In the genomic region with DNA sequence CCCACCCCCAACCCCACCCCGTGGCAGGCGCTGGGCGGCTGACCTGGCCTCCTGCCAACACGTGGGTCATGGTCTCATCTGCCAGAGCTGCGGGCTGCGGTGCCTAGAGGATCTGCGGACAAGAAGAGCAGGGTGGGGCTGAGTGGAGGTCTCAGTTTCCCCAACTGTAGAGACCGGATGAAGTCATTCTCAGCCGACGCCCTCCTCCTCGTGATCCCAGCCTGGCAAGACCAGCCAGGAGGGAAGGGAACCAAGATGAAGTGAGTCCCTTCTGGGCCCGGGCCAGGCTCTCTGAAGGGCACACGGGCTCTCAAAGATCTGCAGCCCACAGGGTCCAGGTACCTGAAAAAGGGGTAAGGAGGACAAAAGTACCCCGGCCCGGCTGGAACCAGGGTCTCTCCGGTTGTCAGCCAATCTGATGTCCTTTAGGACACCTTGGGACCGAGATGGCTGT, we compare ENCODE assay signal across 8 mouse cellular contexts. TPM values are rescaled to one million over a fixed set of nuclear protein-coding genes. Genes with fewer than 3 reads are reported as not detected.
DNase-seq lines count a peak whose midpoint lies in the region; ATAC-seq lines count a peak whose summit lies in the region.

No protein-coding gene starts in this region.

- ATAC-seq in kidney, embryonic 16.5 days (ENCODE audit: low FRiP score, low TSS enrichment): no peak

- no peak overlapping the region for H3K27ac ChIP-seq in kidney, embryonic 16.5 days (ENCODE audit: low read length)
- peak overlapping the region; percentile 24; the same call in 1 of the 2 replicates for H3K27ac ChIP-seq in macrophage

- H3K79me2 ChIP-seq in macrophage (ENCODE audit: inconsistent target): no peaks in the 10 kb centered on the region

- no peaks in the 10 kb centered on the region for H3K9me3 ChIP-seq in kidney, embryonic 16.5 days (ENCODE audit: low read length)

- intact Hi-C loops in heart, postnatal 36 days (cut with DNase I): loop anchor here (5.0 kb wide), 1 partner anchor 170 kb away; a partner anchor contains a TSS

- WGBS in kidney, embryonic 16.5 days: 11% methylated on average over 17 of the region's 17 CpGs
- 15% methylated on average over 15 of the region's 17 CpGs for WGBS in macrophage (ENCODE audit: missing documents)

- peaks cover 36% of the 10 kb centered on the region for H3K4me1 ChIP-seq in kidney, embryonic 16.5 days (ENCODE audit: insufficient read depth, low read length)

- peak overlapping the region; percentile 41 for H3K4me3 ChIP-seq in kidney, embryonic 16.5 days (ENCODE audit: low read length)
- peak overlapping the region; percentile 53 for H3K4me3 ChIP-seq in macrophage (ENCODE audit: inconsistent target)

- H3K9ac ChIP-seq in kidney, embryonic 16.5 days (replicated peaks; ENCODE audit: low read length): peak overlapping the region; percentile 55

- H3K27me3 ChIP-seq in kidney, embryonic 16.5 days (ENCODE audit: insufficient read depth, low read length): peaks cover 92% of the 10 kb centered on the region

- no peak for DNase-seq in kidney, adult 11 months
- DNase-seq in NIH3T3 (ENCODE audit: low read depth): peak; percentile 74
- DNase-seq in heart, postnatal 36 days: peak; percentile 44 to 59
- DNase-seq in layer of hippocampus, postnatal 25 days (ENCODE audit: extremely low spot score in 1 of 2, low spot score in 1 of 2): no peak
- DNase-seq in ovary, adult 18-20 months (ENCODE audit: low spot score): no peak
- no peak for DNase-seq in T-cell, adult 2 months (ENCODE audit: low spot score)

- no peaks in the 10 kb centered on the region for H3K36me3 ChIP-seq in kidney, embryonic 16.5 days (ENCODE audit: insufficient read depth, low read length)
- no peaks in the 10 kb centered on the region for H3K36me3 ChIP-seq in macrophage (ENCODE audit: inconsistent target)

- peak overlapping the region; percentile 51 for H3K4me2 ChIP-seq in kidney, embryonic 16.5 days (replicated peaks; ENCODE audit: low read depth, low read length)

RNA-seq across cellular contexts. Expression of a gene that starts 0.7 kb away (rescaled TPM):
- polyA plus RNA-seq in kidney, embryonic 16.5 days (2015; fragmentation: Nextera tagmentation; extraction: Ambion mirVana): 4.8 and 5.4 TPM in 2 replicates
- 10 to 100 TPM; 75.9 to 83.8 TPM for total RNA-seq in heart, postnatal 36 days (2021)
- 10 to 100 TPM; 15.3 to 98.0 (median 38.8) TPM for total RNA-seq in macrophage (2018; cell fraction: chromatin; rRNA removed)
- total RNA-seq in macrophage (2018; cell fraction: cytosol; rRNA removed): 10 to 100 TPM in 11 of 26 experiments, 1 to 10 TPM in 15; 5.0 to 16.2 (median 8.8) TPM
- total RNA-seq in macrophage (2018; cell fraction: nucleus; rRNA removed): 10 to 100 TPM in 21 of 26 experiments, 1 to 10 TPM in 5; 7.1 to 36.3 (median 17.7) TPM
- 4.7 to 10.2 TPM (median 8.1 TPM) in 3 replicates for polyA plus RNA-seq in macrophage (2018)
- 1 to 10 TPM; 3.8 to 5.5 TPM for total RNA-seq in layer of hippocampus, postnatal 25 days (2021)

RNA-seq across cellular contexts. Expression of a gene that starts 8.7 kb away (rescaled TPM):
- 0.97 and 1.2 TPM in 2 replicates for polyA plus RNA-seq in kidney, embryonic 16.5 days (2015; fragmentation: Nextera tagmentation; extraction: Ambion mirVana)
- total RNA-seq in heart, postnatal 36 days (2021): under 1 TPM; 0.49 to 0.64 TPM
- total RNA-seq in macrophage (2018; cell fraction: chromatin; rRNA removed): not detected
- not detected for total RNA-seq in macrophage (2018; cell fraction: cytosol; rRNA removed)
- total RNA-seq in macrophage (2018; cell fraction: nucleus; rRNA removed): not detected
- polyA plus RNA-seq in macrophage (2018): not detected in 3 replicates
- 10 to 100 TPM; 14.6 to 16.9 TPM for total RNA-seq in layer of hippocampus, postnatal 25 days (2021)

RNA-seq across cellular contexts. Expression of a gene that starts 17.8 kb away (rescaled TPM):
- 11.0 and 11.5 TPM in 2 replicates for polyA plus RNA-seq in kidney, embryonic 16.5 days (2015; fragmentation: Nextera tagmentation; extraction: Ambion mirVana)
- total RNA-seq in heart, postnatal 36 days (2021): 1 to 10 TPM; 2.7 TPM
- total RNA-seq in macrophage (2018; cell fraction: chromatin; rRNA removed): under 1 TPM in 2 of 26 experiments, not detected in 24; 0.32 to 0.37 TPM
- total RNA-seq in macrophage (2018; cell fraction: cytosol; rRNA removed): under 1 TPM in 24 of 26 experiments, not detected in 2; 0.05 to 0.48 (median 0.17) TPM
- total RNA-seq in macrophage (2018; cell fraction: nucleus; rRNA removed): under 1 TPM in 1 of 26 experiments, not detected in 25; 0.81 TPM
- polyA plus RNA-seq in macrophage (2018): 0.14 to 0.42 TPM (median 0.14 TPM) in 3 replicates
- 10 to 100 TPM in 1 of 2 experiments, 1 to 10 TPM in 1; 9.7 to 10.6 TPM for total RNA-seq in layer of hippocampus, postnatal 25 days (2021)

RNA-seq across cellular contexts. Expression of a gene that starts 18.2 kb away (rescaled TPM):
- polyA plus RNA-seq in kidney, embryonic 16.5 days (2015; fragmentation: Nextera tagmentation; extraction: Ambion mirVana): 8.6 and 8.8 TPM in 2 replicates
- 1 to 10 TPM; 2.2 to 2.9 TPM for total RNA-seq in heart, postnatal 36 days (2021)
- total RNA-seq in macrophage (2018; cell fraction: chromatin; rRNA removed): 1 to 10 TPM in 5 of 26 experiments, under 1 TPM in 12, not detected in 9; 0.44 to 2.4 (median 0.81) TPM
- total RNA-seq in macrophage (2018; cell fraction: cytosol; rRNA removed): under 1 TPM in 25 of 26 experiments, not detected in 1; 0.12 to 0.75 (median 0.44) TPM
- total RNA-seq in macrophage (2018; cell fraction: nucleus; rRNA removed): 1 to 10 TPM in 9 of 26 experiments, under 1 TPM in 11, not detected in 6; 0.31 to 5.3 (median 0.90) TPM
- 0.36 to 0.99 TPM (median 0.64 TPM) in 3 replicates for polyA plus RNA-seq in macrophage (2018)
- total RNA-seq in layer of hippocampus, postnatal 25 days (2021): 1 to 10 TPM; 2.3 to 2.8 TPM

RNA-seq across cellular contexts. Expression of a gene that starts 27.2 kb away (rescaled TPM):
- 52.9 and 54.8 TPM in 2 replicates for polyA plus RNA-seq in kidney, embryonic 16.5 days (2015; fragmentation: Nextera tagmentation; extraction: Ambion mirVana)
- total RNA-seq in heart, postnatal 36 days (2021): 10 to 100 TPM; 13.8 to 15.1 TPM
- total RNA-seq in macrophage (2018; cell fraction: chromatin; rRNA removed): 10 to 100 TPM in 22 of 26 experiments, 1 to 10 TPM in 4; 6.8 to 27.9 (median 18.6) TPM
- total RNA-seq in macrophage (2018; cell fraction: cytosol; rRNA removed): 10 to 100 TPM; 31.4 to 74.2 (median 50.9) TPM
- 10 to 100 TPM; 10.6 to 50.1 (median 29.7) TPM for total RNA-seq in macrophage (2018; cell fraction: nucleus; rRNA removed)
- polyA plus RNA-seq in macrophage (2018): 20.5 to 43.3 TPM (median 41.4 TPM) in 3 replicates
- total RNA-seq in layer of hippocampus, postnatal 25 days (2021): 10 to 100 TPM; 20.7 to 26.3 TPM

Comparison
In these comparisons a context has a peak if more than half of its experiments do, and no peak if none do; other contexts are left out.
1. DNase-seq: peak in NIH3T3 (single experiment) and heart, postnatal 36 days (2 of 2); none in kidney, adult 11 months (single experiment), layer of hippocampus, postnatal 25 days (0 of 2), ovary, adult 18-20 months (single experiment) and T-cell, adult 2 months (single experiment).
2. RNA of a gene that starts 0.7 kb away (total RNA-seq): 75.9 to 83.8 TPM in heart, postnatal 36 days; 3.8 to 5.5 TPM in layer of hippocampus, postnatal 25 days; every median in the first group is over 10 times any median in the second.
3. RNA of a gene that starts 8.7 kb away (total RNA-seq): 14.6 to 16.9 TPM in layer of hippocampus, postnatal 25 days; 0.49 to 0.64 TPM in heart, postnatal 36 days; every median in the first group is over 4 times any median in the second.